Mouse (Mus musculus): ENCODE results near the gene Med22. TPM values are rescaled to one million over a fixed set of nuclear protein-coding genes. Genes with fewer than 3 reads are reported as not detected.

The Med22 gene
- 28.4 and 31.7 TPM in 2 replicates for polyA plus RNA-seq (2014; fragmentation: Nextera tagmentation; extraction: Ambion mirVana)

DNA sequence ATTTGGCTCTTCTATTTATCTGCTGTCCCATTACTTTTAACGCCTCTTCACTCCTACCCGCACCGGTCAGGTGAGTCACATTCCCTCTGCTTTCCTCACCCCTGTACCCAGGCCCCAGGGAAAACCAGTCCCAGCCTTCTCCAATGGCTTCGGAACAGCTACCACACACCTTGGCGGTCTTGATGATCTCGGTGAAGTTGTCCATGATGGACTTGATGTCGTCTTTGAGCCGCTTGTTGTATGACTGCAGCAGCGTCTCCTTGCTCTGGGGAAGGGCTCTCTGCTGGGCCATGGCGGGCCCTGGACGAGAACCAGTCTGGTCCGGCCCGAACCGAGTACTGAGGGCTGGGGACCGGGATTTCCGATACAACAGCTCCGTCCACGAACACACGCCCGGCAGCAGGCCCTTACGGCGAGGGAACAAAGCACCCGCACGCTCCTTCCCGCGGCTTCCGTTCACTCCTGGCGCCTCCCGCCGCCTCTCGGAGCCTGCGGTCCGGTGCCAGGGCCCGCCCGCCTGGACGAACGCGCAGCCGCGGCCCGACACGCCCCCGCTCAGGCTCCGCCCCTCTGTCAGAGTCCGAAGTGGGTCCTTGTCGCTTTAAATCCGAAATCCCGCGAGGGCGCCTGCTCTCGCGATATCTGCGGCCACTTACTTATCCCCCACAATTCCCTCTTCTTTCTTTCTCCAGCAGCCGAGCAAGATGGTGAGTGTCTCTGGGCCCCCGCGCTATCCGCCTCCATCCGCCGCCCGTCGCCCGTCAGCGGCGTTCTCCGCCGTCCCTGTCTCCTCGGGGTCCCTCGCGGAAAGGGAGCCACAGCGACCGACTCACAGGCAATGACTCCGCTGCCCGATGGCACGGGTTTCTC lies at the start of gene Med22, which contains the start of gene Rpl7a:
Gene Med22 (minus strand): TSS at position 554 of the 870 bp plus-strand sequence.
Gene Rpl7a (plus strand): TSS at position 641 of the 870 bp plus-strand sequence.
- H3K4me3 ChIP-seq (ENCODE audit: low read depth, low read length) = peak within 1 kb of the TSS; percentile 98
- ATAC-seq (replicated peaks; ENCODE audit: low FRiP score, low TSS enrichment, low read depth) = peak; percentile 91
- H3K9me3 ChIP-seq (ENCODE audit: control insufficient read depth, low read length) = no peaks in the 10 kb centered on the region
- peak within 1 kb of the TSS; percentile 88 for H3K27ac ChIP-seq (ENCODE audit: low read depth)
- H3K27me3 ChIP-seq (replicated peaks; ENCODE audit: control insufficient read depth, insufficient read depth, low read length) = no peaks in the 10 kb centered on the region
- H3K4me2 ChIP-seq (ENCODE audit: low read length) = peak within 1 kb of the TSS; percentile 100
- H3K36me3 ChIP-seq (ENCODE audit: control insufficient read depth, insufficient read depth, low read length) = peaks cover 64% of the 10 kb centered on the region
- peaks cover 23% of the 10 kb centered on the region for H3K4me1 ChIP-seq (replicated peaks; ENCODE audit: control insufficient read depth, insufficient read depth, low read length)
- peak within 1 kb of the TSS; percentile 96 for H3K9ac ChIP-seq (ENCODE audit: low read length)
- WGBS = under 1% methylated on average over 71 of the region's 74 CpGs
- peak; percentile 100 for DNase-seq (ENCODE audit: low spot score)

DNA sequence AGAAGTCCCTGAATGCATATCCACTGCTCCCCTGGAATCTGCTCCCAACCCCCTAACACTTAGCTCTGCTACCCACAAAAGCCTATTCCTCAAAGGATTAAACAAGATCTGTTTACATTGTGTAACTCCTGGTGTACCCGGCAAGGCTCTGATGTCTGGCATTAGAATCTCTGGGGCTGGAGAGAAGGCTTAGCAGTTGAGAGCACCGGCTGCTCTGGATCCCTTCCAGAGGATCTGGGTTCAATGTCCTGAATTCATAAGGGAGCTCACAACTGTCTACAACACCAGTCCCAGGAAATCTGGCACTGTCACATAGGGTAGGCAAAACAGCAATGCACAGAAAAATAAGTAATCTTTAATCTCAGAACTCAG lies 47.0 kb upstream of the Med22 start:
- no peak for ATAC-seq (replicated peaks; ENCODE audit: low FRiP score, low TSS enrichment, low read depth)
- no peak overlapping the region for H3K27ac ChIP-seq (ENCODE audit: low read depth)

DNA sequence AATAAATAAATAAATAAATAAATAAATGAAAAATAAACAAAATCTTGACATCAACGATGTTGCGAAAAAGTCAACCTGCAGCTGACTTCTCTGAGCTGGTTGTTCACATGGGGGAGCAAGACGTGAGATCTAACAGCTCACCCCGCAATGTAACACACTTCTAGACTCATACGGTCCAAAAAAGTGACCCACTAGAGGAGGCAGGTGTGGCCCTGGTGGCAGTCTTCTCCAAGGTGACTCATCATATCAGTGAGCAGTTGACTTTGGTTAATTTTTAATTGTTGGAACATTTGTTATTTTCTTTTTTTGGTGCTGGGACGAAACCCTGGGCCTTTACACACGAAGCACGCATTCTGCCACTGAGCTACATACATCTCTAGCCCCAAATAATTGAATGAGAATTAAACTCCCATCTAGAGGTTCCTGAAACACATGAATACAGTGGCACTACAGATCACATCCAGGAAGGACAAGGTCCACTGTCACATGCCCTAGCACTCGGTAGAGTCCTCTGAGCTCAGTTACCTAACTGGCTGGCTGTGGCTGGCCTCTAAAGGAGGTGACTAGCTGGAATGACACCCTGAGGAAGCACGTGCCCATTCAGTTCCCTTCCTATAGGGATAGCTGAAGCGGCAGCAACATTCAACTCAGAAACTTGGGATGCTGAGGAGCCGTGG lies 46.5 kb upstream of the Med22 start:
- Histone ChIP-seq H3K9me3 (ENCODE audit: control insufficient read depth, low read length) (no peaks in the 10 kb centered on the region), H3K4me1 (replicated peaks; ENCODE audit: control insufficient read depth, insufficient read depth, low read length) (no peaks in the 10 kb centered on the region), H3K4me3 (ENCODE audit: low read depth, low read length) (no peak overlapping the region), H3K9ac (ENCODE audit: low read length) (no peak overlapping the region), H3K4me2 (ENCODE audit: low read length) (no peak overlapping the region), H3K27ac (ENCODE audit: low read depth) (no peak overlapping the region), H3K36me3 (ENCODE audit: control insufficient read depth, insufficient read depth, low read length) (peaks cover 90% of the 10 kb centered on the region), H3K27me3 (replicated peaks; ENCODE audit: control insufficient read depth, insufficient read depth, low read length) (no peaks in the 10 kb centered on the region)
- DNase-seq (ENCODE audit: low spot score) (no peak), ATAC-seq (replicated peaks; ENCODE audit: low FRiP score, low TSS enrichment, low read depth) (no peak; the same call in 1 of the 2 replicates)
- WGBS = 87% methylated on average over 12 of the region's 12 CpGs

More for the DNA sequence above, 47.0 kb upstream of the Med22 start:
- 68% methylated on average over 2 of the region's 2 CpGs for WGBS
- H3K9ac ChIP-seq (ENCODE audit: low read length) = no peak overlapping the region
- peaks cover 90% of the 10 kb centered on the region for H3K36me3 ChIP-seq (ENCODE audit: control insufficient read depth, insufficient read depth, low read length)
- H3K9me3 ChIP-seq (ENCODE audit: control insufficient read depth, low read length) = no peaks in the 10 kb centered on the region
- no peak overlapping the region for H3K4me2 ChIP-seq (ENCODE audit: low read length)
- no peaks in the 10 kb centered on the region for H3K4me1 ChIP-seq (replicated peaks; ENCODE audit: control insufficient read depth, insufficient read depth, low read length)
- H3K4me3 ChIP-seq (ENCODE audit: low read depth, low read length) = no peak overlapping the region
- no peaks in the 10 kb centered on the region for H3K27me3 ChIP-seq (replicated peaks; ENCODE audit: control insufficient read depth, insufficient read depth, low read length)
- no peak for DNase-seq (ENCODE audit: low spot score)

DNA sequence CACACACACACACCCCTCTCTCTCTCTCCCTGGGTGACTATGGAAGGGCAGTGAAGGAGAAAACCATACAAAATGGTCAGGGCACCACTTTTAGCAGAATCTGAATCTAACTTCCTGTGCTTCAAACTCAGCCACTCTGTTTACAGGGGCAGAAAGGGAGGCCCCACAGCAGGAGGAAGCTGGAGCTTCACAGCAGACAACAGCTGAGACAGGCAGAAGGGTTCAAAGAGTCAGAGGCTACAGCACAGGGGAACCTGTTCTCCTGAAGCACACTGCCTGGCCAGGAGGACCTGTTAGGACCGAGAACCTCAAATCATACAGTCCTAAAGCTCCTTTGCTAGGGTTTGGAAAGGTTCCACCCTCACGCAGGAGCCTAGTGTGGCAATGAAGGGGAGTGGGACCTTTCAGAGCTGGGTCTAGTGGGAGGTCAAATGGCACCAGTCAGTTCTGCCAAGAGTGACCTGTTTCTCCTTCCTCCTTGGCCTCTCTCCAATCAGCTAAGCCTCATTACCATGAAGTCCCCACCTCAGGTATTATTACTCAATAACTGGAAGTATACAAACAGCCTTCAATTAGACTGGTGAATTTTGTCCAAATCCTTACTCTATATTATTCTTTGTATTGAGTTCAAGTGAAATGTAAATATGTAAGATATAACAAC lies 44.4 kb upstream of the Med22 start:
- no peak overlapping the region for H3K27ac ChIP-seq (ENCODE audit: low read depth)
- no peak overlapping the region for H3K9ac ChIP-seq (ENCODE audit: low read length)
- no peaks in the 10 kb centered on the region for H3K4me1 ChIP-seq (replicated peaks; ENCODE audit: control insufficient read depth, insufficient read depth, low read length)
- no peak overlapping the region for H3K4me3 ChIP-seq (ENCODE audit: low read depth, low read length)
- ATAC-seq (replicated peaks; ENCODE audit: low FRiP score, low TSS enrichment, low read depth) = no peak
- DNase-seq (ENCODE audit: low spot score) = no peak
- H3K36me3 ChIP-seq (ENCODE audit: control insufficient read depth, insufficient read depth, low read length) = peaks cover 90% of the 10 kb centered on the region
- H3K9me3 ChIP-seq (ENCODE audit: control insufficient read depth, low read length) = no peaks in the 10 kb centered on the region
- 84% methylated on average over 2 of the region's 2 CpGs for WGBS
- H3K27me3 ChIP-seq (replicated peaks; ENCODE audit: control insufficient read depth, insufficient read depth, low read length) = no peaks in the 10 kb centered on the region
- no peak overlapping the region for H3K4me2 ChIP-seq (ENCODE audit: low read length)

DNA sequence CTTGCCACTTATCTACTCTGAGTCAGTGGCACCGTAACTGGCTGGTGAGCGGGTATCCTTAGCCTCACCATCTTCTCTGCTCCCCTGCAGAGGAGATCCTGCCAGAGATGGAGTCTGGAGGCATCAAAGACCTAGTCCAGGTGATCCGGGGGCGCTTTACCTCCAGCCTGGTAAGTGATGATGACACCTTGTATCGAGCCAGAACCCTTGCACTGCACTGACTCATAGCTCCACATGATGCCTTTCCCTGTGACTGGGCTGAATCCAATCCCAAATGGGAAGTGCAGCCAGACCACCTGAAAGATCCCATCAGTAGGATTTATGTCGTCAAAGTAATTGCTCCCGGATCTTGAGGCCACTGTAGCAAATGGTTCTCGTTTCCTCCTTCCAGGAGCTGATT lies 42.4 kb upstream of the Med22 start:
- H3K9ac ChIP-seq (ENCODE audit: low read length) = no peak overlapping the region
- H3K4me1 ChIP-seq (replicated peaks; ENCODE audit: control insufficient read depth, insufficient read depth, low read length) = no peaks in the 10 kb centered on the region
- ATAC-seq (replicated peaks; ENCODE audit: low FRiP score, low TSS enrichment, low read depth) (no peak), DNase-seq (ENCODE audit: low spot score) (no peak)
- H3K4me2 ChIP-seq (ENCODE audit: low read length) = no peak overlapping the region
- peaks cover 77% of the 10 kb centered on the region for H3K36me3 ChIP-seq (ENCODE audit: control insufficient read depth, insufficient read depth, low read length)
- no peak overlapping the region for H3K4me3 ChIP-seq (ENCODE audit: low read depth, low read length)
- no peaks in the 10 kb centered on the region for H3K27me3 ChIP-seq (replicated peaks; ENCODE audit: control insufficient read depth, insufficient read depth, low read length)
- no peak overlapping the region for H3K27ac ChIP-seq (ENCODE audit: low read depth)
- 86% methylated on average over 8 of the region's 8 CpGs for WGBS
- H3K9me3 ChIP-seq (ENCODE audit: control insufficient read depth, low read length) = no peaks in the 10 kb centered on the region

DNA sequence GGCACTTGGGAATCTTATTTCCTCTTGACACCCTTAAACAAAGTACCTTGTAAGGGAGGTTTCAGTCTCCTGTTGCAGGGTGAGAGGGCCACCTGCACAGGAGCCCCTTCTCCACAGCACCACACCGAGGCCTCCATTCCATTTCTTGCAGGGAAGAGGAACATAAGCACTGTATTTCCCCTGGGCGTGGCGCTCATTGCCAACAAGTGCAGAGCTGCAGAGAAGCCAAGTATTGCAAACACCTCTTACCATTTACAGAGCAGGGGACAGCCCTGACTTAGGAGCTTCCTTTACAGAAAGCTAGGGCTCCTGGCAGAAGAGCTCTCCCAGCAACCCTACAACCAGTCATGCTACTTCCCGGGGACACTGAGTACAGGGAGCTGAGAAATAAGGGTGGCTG lies 41.7 kb upstream of the Med22 start:
- no peaks in the 10 kb centered on the region for H3K4me1 ChIP-seq (replicated peaks; ENCODE audit: control insufficient read depth, insufficient read depth, low read length)
- H3K4me2 ChIP-seq (ENCODE audit: low read length) = no peak overlapping the region
- no peaks in the 10 kb centered on the region for H3K27me3 ChIP-seq (replicated peaks; ENCODE audit: control insufficient read depth, insufficient read depth, low read length)
- no peak for ATAC-seq (replicated peaks; ENCODE audit: low FRiP score, low TSS enrichment, low read depth)
- H3K9ac ChIP-seq (ENCODE audit: low read length) = no peak overlapping the region
- H3K27ac ChIP-seq (ENCODE audit: low read depth) = no peak overlapping the region
- H3K4me3 ChIP-seq (ENCODE audit: low read depth, low read length) = no peak overlapping the region
- peaks cover 70% of the 10 kb centered on the region for H3K36me3 ChIP-seq (ENCODE audit: control insufficient read depth, insufficient read depth, low read length)
- DNase-seq (ENCODE audit: low spot score) = no peak
- 91% methylated on average over 4 of the region's 4 CpGs for WGBS
- no peaks in the 10 kb centered on the region for H3K9me3 ChIP-seq (ENCODE audit: control insufficient read depth, low read length)

DNA sequence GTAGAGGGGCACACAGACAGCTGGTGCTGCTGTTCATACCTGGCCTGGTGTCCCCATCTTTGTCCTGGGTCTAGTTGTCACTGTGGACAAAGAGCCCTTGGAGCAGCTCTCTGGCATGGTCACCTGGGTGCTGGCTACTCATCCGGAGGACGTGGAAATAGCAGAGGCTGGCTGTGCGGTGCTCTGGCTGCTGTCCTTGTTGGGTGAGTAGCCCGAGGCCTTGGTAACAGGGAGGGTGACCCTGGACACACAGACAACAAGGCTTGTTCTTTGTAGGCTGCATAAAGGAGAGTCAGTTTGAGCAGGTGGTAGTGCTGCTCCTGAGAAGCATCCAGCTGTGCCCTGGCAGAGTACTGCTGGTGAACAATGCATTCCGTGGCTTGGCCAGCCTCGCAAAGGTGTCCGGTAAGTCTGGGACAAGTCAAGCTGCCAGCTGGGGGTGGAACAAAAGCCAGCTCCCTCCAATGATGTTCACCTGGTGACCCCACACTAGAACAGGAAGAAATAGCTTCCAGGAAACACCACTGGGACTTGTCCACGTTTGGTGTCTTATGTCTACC lies 40.9 kb upstream of the Med22 start:
- peaks cover 63% of the 10 kb centered on the region for H3K36me3 ChIP-seq (ENCODE audit: control insufficient read depth, insufficient read depth, low read length)
- H3K9ac ChIP-seq (ENCODE audit: low read length) = no peak overlapping the region

DNA sequence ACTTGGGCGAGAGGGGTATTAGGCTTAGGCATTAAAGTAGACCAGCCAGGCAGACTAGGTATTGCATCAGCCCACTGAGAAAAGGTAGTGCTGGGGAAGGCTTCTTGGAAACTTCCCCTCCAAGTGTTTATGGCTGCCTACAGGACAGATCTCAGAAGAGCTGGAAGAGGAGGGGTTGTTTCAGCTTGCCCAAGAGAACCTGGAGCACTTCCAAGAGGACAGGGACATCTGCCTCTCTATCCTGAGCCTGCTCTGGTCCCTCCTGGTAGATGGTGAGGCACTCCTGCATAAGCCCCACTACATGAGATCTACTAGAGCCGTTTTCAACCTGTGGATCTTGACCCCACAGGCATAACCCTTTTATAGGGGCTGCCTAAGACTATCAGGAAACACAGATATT lies 39.9 kb upstream of the Med22 start:
- no peak overlapping the region for H3K4me3 ChIP-seq (ENCODE audit: low read depth, low read length)
- peaks cover 52% of the 10 kb centered on the region for H3K36me3 ChIP-seq (ENCODE audit: control insufficient read depth, insufficient read depth, low read length)
- H3K27ac ChIP-seq (ENCODE audit: low read depth) = no peak overlapping the region
- no peaks in the 10 kb centered on the region for H3K9me3 ChIP-seq (ENCODE audit: control insufficient read depth, low read length)
- DNase-seq (ENCODE audit: low spot score) (no peak), ATAC-seq (replicated peaks; ENCODE audit: low FRiP score, low TSS enrichment, low read depth) (no peak)
- WGBS = 92% methylated on average over 2 of the region's 2 CpGs
- no peak overlapping the region for H3K9ac ChIP-seq (ENCODE audit: low read length)
- H3K4me2 ChIP-seq (ENCODE audit: low read length) = no peak overlapping the region
- H3K4me1 ChIP-seq (replicated peaks; ENCODE audit: control insufficient read depth, insufficient read depth, low read length) = no peaks in the 10 kb centered on the region
- H3K27me3 ChIP-seq (replicated peaks; ENCODE audit: control insufficient read depth, insufficient read depth, low read length) = no peaks in the 10 kb centered on the region

More for the DNA sequence above, 40.9 kb upstream of the Med22 start:
- Histone ChIP-seq H3K4me3 (ENCODE audit: low read depth, low read length) (no peak overlapping the region), H3K27me3 (replicated peaks; ENCODE audit: control insufficient read depth, insufficient read depth, low read length) (no peaks in the 10 kb centered on the region), H3K9me3 (ENCODE audit: control insufficient read depth, low read length) (no peaks in the 10 kb centered on the region), H3K27ac (ENCODE audit: low read depth) (no peak overlapping the region), H3K4me2 (ENCODE audit: low read length) (no peak overlapping the region), H3K4me1 (replicated peaks; ENCODE audit: control insufficient read depth, insufficient read depth, low read length) (no peaks in the 10 kb centered on the region)
- ATAC-seq (replicated peaks; ENCODE audit: low FRiP score, low TSS enrichment, low read depth) (no peak), DNase-seq (ENCODE audit: low spot score) (no peak)
- WGBS = 88% methylated on average over 8 of the region's 8 CpGs
